Mouse (Mus musculus) MEL (cell line): Measurements from ENCODE around the gene Pcca.
"Not testable (repeated sequence)": the region's sequence is repeated elsewhere in the genome, so short reads cannot be mapped to it uniquely, and the experiment has no call there.

Source experiments
- CHD2 ChIP-seq: IDR thresholded peaks from 2 replicates; pipeline ENCODE4 v1.6.1; 2011; ENCODE audit warnings: low read length, improper control_type of control experiment
- POLR2AphosphoS2 ChIP-seq: IDR thresholded peaks from 2 replicates; pipeline ENCODE4 v1.6.1; 2011; ENCODE audit warnings: low read length, improper control_type of control experiment

GRCm38 (mm10) chr14:122560893-122561452 is 26.8 kb downstream of the Pcca start:
- TF ChIP-seq CHD2, POLR2AphosphoS2: not testable (repeated sequence)
